Mouse (Mus musculus): ENCODE data around the gene 1700011M02Rik.

DNA sequence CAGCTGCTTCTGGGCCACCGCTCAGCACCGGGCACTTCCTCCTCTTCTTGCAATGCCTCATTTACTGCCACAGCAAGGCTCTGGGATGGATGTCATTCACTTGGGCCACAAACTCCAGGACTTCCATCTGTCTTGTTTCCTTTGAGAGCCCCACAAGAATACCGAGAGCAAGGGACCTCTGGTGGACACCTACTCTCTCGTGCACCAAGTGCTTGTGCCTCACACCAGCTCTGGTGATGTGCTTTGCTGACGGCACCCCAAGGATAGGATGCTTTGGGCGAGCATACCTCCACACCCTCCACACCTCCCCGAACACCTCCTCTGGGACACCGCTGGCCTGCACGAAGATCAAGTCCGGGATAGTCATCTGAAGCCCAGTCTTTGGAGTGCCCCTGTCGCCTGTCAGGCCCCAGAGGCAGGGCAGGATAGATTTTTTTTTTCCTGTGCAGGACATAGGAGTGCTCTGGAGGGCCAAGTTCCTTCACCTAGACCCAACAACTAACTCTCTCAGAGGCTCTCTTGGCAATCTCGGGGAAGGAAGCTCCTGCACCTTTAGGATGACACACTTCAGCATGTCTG, 24.4 kb downstream of the 1700011M02Rik start:
- TF ChIP-seq CTCF (conservative IDR thresholded peaks at IDR 0.05 in 1 of 2, IDR thresholded peaks at IDR 0.05 in 1 of 2; ENCODE audit: low read depth in 2 of 2, low read length in 2 of 2) (no peak), POLR2A (IDR thresholded peaks at IDR 0.05; ENCODE audit: low read depth, low read length) (no peak), JUND (conservative IDR thresholded peaks at IDR 0.05; ENCODE audit: low read depth, low read length) (no peak), EP300 (IDR thresholded peaks at IDR 0.05; ENCODE audit: low read length) (no peak), RCOR1 (conservative IDR thresholded peaks at IDR 0.05; ENCODE audit: low read depth, low read length) (no peak)

Measured in CH12.LX (cell line).